Mouse (Mus musculus) layer of hippocampus, postnatal 36 days (tissue): ENCODE data around the gene Adgrl1. TPM values are rescaled to one million over a fixed set of nuclear protein-coding genes. Genes with fewer than 3 reads are reported as not detected.
A peak's percentile ranks its signal among the peaks of the same experiment; 100 is the strongest.
"Not testable (repeated sequence)": the region's sequence is repeated elsewhere in the genome, so short reads cannot be mapped to it uniquely, and the experiment has no call there.

Experiments
- DNase-seq, 2 experiments: peaks; one replicate each; pipeline ENCODE4 v3.0.0; 2022
- total RNA-seq, 2 experiments: library from RNA; stranded (reverse); gene quantifications; 2 replicates each; pipeline ENCODE4 v1.2.3; 2021

Adgrl1 gene
- total RNA-seq, 2 experiments from 2014 or later, result 319 to 321 TPM

DNA sequence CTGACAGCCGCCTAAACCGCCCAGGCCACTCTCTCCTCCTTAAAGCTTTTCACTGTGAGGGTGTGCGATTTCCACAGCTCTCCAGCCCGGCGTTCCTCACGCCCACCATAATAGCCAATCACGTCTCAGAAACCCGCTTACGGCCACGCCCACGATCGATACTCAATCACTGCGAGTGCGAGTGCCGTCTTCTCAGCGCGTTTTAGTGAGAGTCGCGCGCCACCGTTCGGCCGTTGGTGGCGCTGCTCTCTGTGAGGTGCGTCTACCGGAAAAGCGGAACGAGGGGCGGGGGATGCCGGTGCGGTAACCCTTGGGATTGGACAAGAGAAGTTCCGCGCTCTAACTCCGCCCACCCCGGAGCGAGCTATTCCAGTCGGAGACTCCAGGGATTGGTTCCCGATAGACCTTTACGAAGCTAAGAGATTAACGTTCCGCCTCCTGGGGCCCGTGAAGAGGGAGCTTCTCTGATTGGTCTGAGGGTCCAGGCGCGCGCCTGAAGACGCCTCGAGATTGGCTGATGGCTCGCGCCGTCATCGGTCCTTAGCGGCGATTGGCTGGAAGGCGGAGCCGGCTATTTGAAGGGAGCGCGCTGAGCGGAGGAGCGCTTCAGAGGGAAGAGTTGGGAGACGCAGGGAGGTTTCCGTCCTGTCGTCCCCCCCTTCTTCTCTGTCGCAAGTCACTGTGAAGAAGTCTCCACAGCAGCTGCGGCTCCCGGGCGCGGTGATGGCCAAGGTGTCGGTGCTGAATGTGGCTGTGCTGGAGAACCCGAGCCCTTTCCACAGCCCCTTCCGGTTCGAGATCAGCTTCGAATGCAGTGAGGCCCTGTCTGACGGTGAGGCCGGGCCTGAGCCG, 55.4 kb downstream of the Adgrl1 start, which contains the start of the genes Gm10644 and Asf1b:
Gm10644 (minus strand) TSS at position 100 of the 852 bp plus-strand sequence.
Asf1b (plus strand) TSS at position 402 of the 852 bp plus-strand sequence.
- DNase-seq, result peak; percentile 96 to 98

GRCm38 (mm10) chr8:83955958-83956218, 56.0 kb downstream of the Adgrl1 start:
- DNase-seq, result no peak

- no peak for DNase-seq
These were observed 56.9 kb downstream of the Adgrl1 start for GRCm38 (mm10) chr8:83956789-83957188.

DNA sequence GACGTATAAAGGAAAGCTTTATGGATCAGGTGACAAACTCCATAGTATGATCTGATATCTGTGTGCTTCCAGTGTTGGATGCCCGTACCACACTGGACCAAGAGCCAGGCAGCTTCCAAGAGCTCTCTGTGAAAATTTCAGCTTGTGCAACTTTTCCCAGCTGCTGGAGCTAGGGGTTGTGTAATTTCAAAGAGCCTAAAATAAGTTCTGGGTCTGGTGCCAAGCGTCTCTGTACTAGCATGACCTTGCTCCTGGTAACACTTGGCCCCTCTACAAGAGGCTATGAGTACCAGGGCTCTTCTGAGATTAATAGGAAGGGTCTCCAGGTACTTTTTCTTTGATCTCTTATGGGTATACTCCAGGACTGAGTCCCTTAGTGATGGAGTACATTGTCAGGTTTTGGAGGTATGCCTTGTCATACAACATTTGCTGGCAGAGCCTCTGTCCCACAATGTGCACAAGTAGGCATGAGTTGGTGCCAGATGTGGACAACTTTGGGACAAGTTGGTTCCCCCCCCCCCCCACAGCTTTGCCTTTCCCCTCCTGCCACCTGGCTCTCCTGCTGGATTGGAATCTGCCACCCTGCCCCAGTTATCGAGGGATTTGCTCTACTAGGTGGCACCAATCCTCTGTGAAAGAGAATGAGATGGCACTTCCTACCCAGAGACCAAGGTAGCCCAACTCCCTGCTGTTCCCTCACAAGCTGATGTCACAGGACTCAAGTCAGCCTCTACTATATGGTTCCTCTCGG, 64.3 kb downstream of the Adgrl1 start:
- DNase-seq, result no peak

DNA sequence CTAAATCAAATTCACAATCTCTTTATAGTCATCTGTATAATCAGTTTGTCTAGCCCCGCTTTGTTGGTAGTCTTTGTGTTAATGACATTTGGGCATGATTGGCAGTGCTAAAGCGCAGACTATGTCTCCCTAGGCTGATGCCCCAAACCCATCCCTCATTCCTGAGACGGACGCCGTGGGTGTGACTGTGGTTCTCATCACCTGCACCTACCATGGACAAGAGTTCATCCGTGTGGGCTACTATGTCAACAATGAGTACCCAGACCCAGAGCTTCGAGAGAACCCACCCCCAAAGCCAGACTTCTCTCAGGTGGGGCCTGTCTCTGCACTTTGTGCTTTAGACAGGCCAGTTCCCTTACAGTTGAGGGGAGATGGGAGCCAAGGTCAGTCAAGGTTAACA, 67.8 kb downstream of the Adgrl1 start:
- DNase-seq, result no peak

GRCm38 (mm10) chr8:83971121-83971520, 71.2 kb downstream of the Adgrl1 start:
- no peak for DNase-seq

- DNase-seq, result no peak
These were observed 71.8 kb downstream of the Adgrl1 start for GRCm38 (mm10) chr8:83971661-83972060.

DNA sequence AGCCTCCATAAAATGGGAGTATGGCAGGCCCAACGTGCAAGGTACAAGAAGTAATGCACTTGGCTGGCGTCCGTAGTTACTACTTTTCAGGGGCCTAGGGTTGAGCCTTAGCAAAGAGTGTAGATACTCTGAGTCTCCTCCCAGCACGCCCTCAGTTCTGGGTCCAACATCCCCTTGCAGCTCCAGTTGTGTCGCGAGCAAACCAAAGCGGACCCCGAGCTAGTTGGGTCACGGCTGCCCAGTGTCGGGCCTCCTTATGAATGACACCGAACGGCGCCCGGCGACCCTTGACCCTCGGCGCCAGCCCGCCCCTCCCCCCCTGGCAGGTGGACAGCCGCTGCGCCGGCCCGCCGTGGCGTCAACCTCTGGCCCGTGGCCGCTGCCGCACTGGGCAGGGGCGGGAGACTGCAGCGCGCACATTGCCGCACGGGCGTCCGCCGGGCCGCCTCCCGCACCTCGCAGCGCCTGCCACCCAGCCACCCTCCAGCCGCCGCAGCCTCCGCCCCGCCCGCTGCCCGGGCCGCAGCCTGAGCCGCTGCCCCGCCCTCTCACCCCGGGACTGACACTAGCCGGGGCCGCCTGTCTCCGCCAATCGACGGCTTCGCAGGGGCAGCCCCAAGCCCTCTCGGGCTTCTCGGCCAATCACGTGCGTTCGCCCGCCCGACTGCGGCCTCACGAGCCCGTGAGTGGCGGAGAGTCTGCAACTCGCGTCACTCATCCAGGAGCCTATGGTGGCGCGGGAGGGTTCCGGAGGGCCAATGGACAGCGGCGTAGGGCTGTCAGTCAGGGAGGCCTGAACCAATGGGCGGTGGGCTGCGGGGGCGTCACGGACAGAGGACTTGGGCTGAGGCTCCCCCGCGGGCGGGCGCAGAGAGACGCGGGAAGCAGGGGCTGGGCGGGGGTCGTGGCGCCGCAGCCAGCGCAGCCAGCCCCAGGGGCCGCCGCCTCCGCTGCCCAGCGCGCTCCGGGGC, 72.5 kb downstream of the Adgrl1 start, which contains the start of gene Prkaca:
Prkaca (plus strand) TSS at position 844 of the 971 bp plus-strand sequence.
- peak; percentile 99 for DNase-seq

- peak in 1 of 2 experiments; percentile 31 for DNase-seq
These were observed 73.5 kb downstream of the Adgrl1 start for GRCm38 (mm10) chr8:83973161-83974031.

- no peak for DNase-seq
These were observed 74.6 kb downstream of the Adgrl1 start for GRCm38 (mm10) chr8:83974521-83974920.

- no peak for DNase-seq
These were observed 76.3 kb downstream of the Adgrl1 start for GRCm38 (mm10) chr8:83976101-83976630.

DNA sequence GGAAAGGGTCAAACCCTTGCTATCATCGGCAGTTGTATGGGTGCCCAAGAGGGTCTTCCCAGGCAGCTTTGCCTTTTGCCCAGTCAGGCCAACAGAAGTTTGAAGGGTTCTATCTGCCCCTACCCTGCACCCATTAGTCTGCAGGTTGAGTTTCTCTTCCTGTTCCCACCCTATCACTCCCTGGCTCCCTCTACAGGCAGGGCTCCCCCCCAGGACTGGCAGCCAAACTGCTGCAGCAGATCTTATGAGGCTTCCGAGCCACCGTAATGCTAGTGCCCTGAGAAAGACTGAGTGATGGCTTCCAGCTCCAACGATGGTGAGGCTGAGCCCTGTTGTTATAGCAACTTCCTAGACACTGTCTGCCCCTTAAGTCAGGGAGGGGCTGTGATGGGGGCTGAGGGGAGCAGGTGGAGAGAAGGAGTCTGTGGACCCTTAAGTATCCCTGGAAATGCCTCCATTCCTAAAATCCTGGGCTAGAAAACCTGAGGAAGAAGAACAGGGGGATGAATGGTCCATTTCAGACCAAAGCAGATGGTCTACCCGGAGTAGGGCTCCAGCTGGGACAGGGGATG, 77.0 kb downstream of the Adgrl1 start:
- DNase-seq, result no peak

GRCm38 (mm10) chr8:83977646-83978045, 77.7 kb downstream of the Adgrl1 start:
- no peak for DNase-seq

- no peak for DNase-seq
These were observed 78.3 kb downstream of the Adgrl1 start for GRCm38 (mm10) chr8:83978200-83978599.

DNA sequence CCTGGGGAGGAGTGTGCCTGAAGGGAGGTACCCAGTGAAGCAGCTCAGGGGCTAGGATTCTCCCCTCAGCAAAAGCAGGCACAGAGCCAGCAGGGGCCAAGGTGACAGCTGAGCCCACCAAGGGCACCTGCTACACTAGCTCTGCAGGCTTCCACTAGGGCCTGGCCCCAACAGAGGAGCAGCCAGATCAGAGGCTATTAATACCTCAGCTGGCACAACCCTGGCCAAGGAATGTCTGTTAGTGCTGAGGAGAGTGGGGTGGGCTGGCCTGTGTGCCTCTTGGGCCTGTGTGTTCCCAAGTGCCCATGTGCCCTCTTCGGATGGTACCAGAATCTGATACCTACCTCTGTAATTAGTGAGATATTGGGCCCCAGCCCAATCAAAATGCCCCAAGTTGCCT, 80.3 kb downstream of the Adgrl1 start:
- no peak for DNase-seq

- no peak for DNase-seq
These were observed 80.9 kb downstream of the Adgrl1 start for GRCm38 (mm10) chr8:83980845-83981244.

DNA sequence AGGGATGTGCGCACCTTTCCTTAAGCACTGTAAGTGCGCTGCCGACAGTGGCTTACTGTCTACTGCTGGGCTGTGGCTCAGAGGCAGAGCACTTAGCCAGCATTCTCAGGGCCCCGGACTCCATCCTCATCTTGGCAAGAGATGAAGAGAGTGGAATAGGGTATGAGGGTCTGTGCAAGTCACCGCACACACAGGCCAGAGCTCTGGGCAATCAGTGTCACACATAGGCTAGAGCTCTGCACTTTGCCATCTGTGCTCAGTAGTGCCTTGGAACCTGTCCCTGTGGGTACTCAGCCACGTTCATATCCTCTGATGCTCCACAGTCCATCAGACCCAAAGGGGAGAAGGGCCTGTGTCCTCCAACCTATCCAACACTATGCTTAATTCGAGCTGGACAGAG, 81.6 kb downstream of the Adgrl1 start:
- DNase-seq, result no peak

DNA sequence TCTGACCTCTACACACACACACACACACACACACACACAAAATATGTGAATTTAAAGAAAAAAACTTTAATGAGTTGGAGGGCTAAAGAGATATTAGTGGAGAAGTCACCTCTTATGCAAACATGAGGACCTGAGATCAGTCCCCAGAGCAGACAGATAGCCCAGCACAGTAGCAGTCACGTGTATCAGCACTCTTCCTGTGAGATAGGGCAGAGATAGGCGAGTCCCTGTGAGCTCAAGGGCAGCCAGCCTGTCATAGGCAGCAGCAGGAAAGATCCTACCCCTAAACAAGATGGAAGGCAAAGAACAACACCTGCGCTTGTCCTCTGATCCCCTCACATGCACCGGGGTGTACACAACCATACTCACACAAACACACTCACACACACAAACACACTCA, 82.5 kb downstream of the Adgrl1 start:
- no peak for DNase-seq

DNA sequence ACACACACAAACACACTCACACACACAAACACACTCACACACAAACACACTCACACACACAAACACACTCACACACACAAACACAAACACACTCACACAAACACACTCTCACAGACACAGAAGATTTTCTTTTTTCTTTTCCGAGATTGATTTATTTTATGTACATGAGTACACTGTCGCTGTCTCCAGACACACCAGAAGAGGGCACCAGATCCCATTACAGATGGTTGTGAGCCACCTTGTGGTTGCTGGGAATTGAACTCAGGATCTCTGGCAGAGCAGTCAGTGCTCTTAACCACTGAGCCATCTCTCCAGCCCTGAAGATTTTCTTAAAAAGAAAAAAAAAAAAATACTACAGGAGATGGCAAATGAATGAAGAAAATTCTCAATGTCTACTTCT, 83.3 kb downstream of the Adgrl1 start:
- not testable (repeated sequence) for DNase-seq

GRCm38 (mm10) chr8:83989243-83989642, 89.3 kb downstream of the Adgrl1 start:
- DNase-seq, result no peak

DNA sequence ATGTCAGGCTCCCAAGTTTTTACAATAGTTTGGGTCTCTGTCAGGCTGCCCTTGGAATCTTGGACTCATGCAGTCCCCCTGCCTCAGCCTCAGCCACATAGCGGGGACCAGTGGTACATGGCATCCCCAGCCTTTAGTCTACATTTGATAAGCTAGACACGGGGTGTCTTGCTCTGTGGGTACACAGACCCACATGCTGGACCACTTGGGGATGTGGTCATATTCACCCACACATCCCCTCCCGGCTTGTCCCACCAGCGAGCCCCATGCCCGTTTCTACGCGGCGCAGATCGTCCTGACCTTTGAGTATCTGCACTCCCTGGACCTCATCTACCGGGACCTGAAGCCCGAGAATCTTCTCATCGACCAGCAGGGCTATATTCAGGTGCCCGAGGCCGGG, 90.3 kb downstream of the Adgrl1 start:
- no peak for DNase-seq
